Mouse (Mus musculus): ENCODE measurements around the gene Fbxw11.
A peak's percentile ranks its signal among the peaks of the same experiment; 100 is the strongest.
"Not testable (repeated sequence)": the region's sequence is repeated elsewhere in the genome, so short reads cannot be mapped to it uniquely, and the experiment has no call there.

Fbxw11 gene

DNA sequence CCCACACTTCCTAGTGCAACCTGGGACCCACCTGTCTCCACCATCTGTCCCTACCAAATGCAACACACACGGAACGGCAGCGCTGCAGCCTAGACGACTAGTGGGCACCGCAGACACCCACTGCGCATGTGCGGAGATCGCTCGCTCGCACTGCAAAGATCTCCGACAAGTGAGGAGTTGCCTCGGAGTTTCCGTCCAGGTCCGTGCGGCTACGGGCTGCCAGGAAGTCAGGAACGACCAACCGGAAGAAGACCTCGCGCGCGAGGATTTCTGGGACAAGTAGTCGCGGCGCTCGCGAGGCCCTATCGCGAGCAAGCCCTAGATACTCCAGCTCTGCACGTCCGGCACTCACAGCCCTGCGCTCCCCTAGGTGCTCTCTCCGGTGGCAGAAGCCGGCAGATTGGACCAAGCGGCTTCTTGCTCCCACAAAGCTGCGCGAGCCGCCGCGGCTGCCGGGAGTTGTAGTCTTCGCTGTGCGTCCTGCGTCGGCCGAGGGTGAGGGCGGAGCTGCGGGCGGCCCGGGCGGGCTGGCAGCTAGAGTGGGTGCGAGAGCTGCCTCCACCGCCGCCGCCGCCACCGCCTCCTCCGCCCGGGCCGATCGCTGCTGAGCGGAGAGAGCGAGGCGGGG, at the start of gene Fbxw11:
Gene Fbxw11, plus strand, starts transcription at position 476 of the 628 bp plus-strand sequence.
- DNase-seq (ENCODE audit: low read depth, low spot score), result peak; percentile 97

DNA sequence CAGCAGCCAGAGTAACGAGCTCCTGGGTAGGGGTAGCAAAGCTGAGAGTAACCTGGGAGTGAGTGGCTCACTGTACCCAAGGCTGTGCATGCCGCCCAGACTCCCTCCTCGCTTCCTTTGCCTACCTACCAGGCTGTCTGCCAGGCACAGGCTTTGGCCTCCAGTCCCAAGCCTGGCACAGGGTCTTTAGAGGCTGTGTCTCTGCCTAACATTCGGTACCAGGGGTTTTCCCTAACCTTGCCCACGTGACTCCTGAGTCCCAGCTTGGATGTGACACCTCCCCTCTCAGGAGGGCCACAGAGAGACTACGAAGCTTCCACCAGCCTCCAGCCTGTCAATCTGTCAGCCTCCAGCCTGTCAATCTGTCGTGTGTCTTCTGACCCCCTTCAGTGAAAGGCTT, 49.4 kb upstream of the Fbxw11 start:
- no peak for DNase-seq (ENCODE audit: low read depth, low spot score)

DNA sequence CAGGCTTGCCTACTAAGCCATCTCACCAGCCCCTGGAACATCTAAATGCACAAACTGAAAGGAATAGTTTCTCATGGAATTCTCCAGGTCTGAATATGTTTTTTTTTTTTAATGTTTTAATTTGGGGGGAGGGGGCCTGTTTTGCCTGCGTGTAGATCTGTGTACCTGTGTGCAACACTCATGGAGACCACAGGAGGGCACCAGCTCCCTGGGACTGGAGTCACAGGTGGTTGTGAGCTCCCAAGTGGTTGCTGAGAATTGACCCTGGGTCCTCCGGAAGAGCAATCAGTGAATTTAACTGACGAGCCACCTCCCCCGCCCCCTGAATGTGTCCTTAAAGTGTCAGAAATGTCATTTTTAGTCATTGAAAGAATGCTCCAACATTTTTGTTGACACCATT, 48.4 kb upstream of the Fbxw11 start:
- peak; percentile 39 for DNase-seq (ENCODE audit: low read depth, low spot score)

DNA sequence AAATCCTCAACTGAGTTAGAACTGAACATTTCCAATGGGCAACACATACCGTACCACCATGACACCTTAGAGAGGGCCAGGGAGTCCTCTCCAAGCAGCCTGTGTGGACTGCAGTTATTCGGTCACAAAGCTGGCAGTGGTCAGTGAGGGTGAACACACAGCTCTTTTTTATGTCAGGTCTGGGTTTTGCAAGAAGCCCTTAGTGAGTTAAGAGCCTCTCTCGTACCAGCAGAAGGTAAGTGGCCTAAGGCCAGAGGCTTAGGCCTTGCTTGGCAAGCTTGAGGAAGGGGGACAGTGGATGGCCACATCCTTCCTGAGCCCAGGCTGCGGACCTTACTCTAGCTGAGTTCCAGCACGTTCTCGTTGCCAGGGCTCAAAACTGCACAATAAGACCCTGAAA, 42.2 kb upstream of the Fbxw11 start:
- no peak for DNase-seq (ENCODE audit: low read depth, low spot score)

DNA sequence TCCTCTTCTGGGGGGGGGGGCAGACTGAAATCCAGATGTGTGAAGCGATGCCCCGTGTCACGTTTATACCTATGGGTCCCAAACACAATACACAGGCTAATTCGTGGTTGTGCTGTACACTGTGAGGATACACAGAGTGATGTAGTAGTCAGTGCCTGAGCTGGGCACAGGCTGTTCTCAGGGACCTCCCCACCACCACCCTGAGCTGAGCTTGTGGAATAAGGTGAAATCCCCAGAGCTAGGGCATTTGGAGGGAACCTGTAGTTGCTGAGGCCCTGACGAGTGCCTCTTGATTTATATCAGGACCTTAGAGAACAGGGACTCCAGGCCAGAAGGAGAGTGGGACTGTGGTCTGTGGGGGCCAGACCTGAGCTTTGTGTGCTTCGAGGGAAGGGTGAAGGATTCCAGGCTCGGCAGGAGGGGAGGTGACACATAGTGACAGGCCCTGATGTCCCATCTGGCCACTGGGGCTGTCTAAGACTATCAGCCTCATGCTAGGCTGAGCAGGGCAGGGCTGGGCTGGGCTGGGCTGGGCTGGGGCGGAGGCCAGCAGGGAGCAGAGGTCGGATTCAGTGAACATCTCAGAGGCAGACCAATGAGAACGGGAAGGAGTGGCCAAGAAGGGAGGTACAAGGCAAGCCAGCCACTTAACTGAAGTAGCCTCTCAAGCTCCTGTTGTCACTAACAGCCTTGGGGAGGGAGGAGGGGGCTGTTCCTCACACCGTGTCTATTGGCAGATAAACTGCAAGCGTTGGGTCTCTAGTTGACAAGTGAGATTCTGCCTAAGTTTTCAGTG, 40.8 kb upstream of the Fbxw11 start:
- DNase-seq (ENCODE audit: low read depth, low spot score), result no peak

DNA sequence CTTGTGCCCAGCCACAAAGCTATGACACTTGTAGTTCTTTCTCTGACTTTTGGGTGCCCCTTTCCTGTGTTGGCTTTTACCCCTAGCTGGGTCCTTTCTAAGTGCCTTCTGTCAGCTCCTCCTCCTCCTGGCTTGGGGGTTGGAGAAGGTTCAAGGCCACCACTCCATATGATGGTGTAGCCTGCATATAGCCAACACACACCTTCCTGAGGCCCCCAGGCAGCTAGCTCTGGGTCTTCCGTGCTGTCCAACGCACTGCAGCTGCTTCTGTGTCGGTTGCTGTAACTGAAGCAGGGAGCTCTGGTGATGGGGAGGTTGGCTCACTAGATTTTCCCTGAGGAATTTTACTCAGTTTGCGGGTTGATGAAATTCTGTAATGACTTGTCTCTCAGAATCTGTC, 37.9 kb upstream of the Fbxw11 start:
- DNase-seq (ENCODE audit: low read depth, low spot score), result no peak

DNA sequence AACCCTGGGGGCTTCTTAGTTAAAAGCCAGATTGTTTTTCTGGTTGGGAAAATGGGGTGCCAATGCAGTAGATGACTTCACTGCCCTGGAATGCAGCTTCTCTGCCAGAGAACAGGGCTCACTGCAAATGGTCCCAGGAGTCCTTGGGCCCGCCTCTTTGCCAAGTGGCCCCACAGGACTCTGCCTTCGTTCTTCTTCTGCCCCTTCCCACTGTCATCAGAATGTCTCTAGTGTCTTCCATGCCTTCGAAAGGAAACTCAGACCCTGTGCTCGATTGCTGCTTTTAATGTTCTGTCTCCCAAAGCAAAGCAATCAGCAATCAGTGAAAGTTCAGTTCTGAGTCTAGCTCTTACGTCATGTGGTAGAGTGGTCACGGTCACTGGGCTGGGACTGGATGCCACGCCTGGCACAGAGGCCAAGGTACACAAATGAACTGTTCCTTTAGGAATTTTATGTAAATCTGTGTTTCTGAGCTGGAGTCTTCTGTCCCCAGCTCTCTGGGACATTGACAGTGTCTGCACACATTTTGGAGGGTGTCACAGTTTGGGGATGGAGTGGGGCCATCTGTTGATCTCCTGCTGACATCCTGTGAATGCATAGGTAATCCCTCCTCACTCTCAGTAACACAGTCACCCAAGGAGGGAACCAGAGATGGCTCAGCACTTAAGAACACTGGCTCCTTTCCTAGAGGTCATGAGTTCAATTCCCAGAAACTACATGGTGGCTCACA, 37.2 kb upstream of the Fbxw11 start:
- DNase-seq (ENCODE audit: low read depth, low spot score), result no peak

DNA sequence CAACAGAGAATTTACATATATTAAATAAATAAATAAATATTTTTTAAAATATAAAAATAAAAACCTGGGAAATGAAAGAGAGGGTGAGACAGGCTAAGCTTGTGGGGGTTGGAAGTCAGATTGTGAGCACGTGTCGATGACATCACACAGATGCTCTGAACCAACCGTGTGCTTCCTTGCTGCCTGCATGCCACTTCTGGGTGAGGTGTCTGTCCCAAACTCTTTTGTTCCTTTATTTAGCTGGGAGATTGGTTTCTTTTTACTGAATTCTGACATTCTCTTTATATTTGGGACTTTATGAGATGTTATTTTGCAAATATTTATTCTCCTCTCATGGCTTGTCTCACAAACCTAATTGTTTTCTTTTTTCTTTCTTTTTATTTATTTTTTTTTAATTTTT, 36.6 kb upstream of the Fbxw11 start:
- DNase-seq (ENCODE audit: low read depth, low spot score), result no peak

DNA sequence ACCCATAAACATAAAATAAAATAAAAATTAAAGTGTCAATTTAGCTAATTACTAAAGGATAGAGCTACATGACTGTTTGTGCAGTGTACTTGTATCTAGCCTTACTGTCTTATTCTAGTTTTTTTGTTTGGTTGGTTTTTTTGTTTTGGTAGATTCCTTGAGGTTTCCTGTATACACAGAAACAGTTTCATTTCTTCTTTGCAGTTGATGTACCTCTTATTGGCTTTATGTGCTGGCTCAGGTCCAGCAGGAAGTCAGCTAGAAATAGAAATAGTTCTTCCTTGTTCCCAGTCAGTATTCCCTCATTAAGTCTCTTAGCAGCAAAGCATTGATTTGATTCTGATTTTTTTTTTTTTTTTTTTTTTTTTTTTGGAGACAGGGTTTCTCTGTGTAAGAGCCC, 35.2 kb upstream of the Fbxw11 start:
- DNase-seq (ENCODE audit: low read depth, low spot score), result no peak

DNA sequence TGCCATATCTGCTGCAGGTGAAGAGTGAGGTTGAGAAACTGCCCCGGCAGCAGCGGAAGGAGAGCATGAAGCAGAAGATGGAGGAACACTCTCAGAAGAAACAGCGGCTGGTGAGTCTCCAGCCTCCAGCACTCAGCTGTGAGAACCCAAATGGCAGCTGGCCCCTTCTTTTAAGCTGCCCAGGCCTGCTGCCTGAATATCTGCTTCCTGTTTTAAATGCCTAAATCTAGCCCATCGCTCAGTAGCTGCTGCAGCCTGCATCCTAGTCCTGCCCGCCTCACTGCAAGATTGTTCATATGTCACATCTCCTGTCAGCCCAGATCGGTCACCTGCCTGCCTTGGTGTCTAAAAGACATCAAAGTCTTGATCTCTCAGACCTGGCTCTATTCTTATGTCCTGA, 31.9 kb upstream of the Fbxw11 start:
- no peak for DNase-seq (ENCODE audit: low read depth, low spot score)

DNA sequence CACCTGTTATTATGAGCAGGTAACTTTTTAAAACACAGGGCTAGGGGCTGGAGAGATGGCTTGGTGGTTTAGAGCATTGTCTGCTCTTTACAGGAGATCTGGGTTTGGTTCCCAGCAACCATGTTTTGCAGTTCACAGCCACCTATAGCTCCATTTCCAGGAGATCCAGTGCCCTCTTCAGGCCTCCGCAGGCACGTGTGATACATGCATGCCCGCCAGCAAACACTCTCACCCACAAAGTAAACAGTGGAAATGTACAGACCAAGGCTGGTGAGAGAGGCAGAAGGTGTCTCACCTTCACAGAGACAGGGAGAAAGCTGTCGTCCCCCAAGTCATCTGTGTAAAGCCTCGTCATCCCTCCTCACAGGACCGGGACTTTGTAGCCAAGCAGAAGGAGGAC, 30.2 kb upstream of the Fbxw11 start:
- no peak for DNase-seq (ENCODE audit: low read depth, low spot score)

DNA sequence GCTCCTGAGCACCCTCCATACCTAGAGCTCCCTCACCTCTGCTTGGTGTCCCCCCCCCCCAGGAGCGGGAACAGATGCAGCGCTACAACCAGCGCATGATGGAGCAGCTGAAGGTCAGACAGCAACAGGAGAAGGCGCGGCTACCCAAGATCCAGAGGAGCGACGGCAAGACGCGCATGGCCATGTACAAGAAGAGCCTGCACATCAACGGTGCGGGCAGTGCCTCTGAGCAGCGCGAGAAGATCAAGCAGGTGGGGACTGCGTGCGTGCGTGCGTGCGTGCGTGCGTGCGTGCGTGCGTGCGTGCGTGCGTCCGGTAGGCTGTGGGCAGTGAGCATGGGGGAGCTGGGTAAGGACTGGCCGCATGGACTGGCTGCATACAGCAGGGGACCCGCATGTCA, 28.1 kb upstream of the Fbxw11 start:
- no peak for DNase-seq (ENCODE audit: low read depth, low spot score)

DNA sequence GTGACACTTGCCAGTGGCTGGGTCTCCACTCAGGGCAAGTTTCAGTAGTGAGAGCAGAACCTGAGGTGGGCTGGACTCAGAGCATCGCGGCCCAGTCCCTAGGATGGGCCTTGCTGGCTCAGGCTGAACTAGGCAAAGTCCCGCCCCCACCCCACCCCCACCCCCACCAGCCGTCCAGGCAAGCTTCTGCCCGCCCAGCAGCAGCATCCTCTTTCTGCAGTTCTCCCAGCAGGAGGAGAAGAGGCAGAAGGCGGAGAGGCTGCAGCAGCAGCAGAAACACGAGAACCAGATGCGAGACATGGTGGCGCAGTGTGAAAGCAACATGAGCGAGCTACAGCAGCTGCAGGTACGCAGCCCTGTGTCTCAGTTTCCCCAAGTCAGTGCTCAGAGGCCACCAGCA, 27.0 kb upstream of the Fbxw11 start:
- DNase-seq (ENCODE audit: low read depth, low spot score), result no peak

DNA sequence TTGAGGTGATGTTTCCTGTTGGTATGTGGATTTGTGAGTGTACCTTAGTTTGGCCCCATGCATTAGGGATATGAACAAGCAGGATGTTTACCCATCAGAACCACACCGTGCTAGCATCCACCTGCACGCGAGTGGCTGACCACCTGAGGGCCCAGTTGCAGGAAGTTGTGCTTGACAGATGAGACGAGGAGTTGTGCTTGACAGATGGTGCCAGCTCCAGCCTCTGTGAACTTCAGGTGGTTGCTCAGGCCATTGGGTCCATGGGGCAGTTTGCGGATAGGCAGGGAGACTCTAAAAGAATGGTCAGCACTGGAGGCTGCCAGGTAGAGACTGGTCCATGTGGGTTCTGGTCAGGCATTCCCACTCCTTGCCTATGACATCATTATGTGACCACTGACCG, 26.4 kb upstream of the Fbxw11 start:
- DNase-seq (ENCODE audit: low read depth, low spot score), result no peak

DNA sequence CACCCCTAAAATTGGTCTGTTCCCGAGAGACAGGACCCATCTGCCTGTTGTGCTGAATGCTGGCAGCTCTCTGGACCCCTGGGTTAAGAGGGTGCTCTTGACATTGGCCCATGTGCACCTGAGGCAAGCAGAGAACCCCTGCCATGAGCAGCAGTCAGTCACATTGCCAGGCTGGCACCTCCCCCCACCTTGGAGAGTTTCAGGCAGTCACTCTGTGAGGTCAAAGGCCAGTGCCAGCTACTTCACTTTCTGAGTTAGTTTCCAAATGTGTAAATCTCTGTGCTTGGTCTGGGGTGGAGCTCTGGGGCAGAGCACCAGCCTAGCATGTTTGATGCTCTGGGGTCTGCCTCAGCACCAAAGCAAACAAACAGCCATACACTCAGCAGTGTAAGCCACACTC, 24.5 kb upstream of the Fbxw11 start:
- DNase-seq (ENCODE audit: low read depth, low spot score), result no peak

DNA sequence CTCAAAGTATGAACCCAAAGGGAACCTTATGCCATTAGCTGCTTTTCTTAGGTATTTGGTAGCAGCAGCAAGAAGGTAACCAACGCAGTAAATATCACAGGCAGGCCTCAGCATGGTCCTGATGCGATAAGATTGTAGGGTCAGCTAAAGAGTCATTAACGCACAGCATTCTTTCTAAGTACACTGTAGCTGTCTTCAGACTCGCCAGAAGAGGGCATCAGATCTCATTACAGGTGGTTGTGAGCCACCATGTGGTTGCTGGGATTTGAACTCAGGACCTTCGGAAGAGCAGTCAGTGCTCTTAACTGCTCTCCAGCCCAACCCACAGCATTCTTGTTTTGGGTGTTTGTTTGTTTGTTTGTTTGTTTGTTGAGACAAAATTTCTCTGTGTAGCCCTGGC, 23.9 kb upstream of the Fbxw11 start:
- DNase-seq (ENCODE audit: low read depth, low spot score), result not testable (repeated sequence)

DNA sequence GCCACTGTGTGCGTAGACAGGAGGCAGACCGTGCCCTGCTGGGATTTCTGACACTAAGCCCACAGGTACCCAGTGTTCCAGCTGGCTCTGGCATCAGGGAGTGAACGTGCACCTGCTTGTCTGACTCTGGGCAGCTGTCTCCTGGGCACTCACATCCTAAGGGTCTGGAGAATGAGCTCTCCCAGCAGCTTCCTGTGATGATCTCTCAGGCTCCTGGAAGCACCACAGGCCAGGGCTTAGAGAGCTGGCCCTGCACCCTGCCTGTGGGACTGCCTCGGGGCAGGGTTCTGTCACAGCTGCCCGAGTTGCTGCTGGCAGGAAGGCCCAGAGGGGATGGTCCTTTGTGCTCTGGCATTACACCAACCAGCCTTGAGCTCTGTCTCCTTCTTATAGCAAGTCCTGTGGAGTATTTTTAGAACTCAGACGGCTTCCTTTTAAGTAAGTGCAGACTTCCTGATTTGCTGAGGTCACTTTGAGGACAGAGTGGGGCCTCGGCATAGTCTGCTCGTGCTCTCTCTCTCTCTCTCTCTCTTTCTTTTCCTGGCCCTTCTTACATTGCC, 23.2 kb upstream of the Fbxw11 start:
- peak; percentile 33 for DNase-seq (ENCODE audit: low read depth, low spot score)

DNA sequence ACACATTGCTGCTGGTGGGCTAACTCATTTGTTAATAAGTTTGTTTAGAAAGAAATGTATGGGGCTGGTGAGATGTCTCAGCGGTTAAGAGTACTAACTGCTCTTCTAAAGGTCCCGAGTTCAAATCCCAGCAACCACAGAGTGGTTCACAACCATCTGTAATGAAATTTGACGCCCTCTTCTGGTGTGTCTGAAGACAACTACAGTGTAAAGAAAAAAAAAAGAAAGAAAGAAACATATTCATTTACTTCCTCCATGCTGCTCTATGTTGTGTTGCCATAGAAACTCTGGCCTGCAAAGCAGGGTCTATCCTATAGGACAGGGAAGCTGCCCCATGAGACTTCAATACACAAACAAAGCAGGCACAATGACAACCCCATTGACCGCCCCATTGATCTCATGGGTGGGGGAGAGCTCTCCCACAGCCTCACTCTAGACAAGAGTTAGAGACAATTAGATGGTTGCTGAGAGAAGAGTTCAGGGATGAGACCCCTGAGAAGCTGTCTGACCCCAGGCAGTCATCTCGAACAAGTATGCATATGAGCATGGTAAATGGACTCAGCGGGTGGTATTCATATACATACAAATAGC, 22.6 kb upstream of the Fbxw11 start:
- no peak for DNase-seq (ENCODE audit: low read depth, low spot score)

DNA sequence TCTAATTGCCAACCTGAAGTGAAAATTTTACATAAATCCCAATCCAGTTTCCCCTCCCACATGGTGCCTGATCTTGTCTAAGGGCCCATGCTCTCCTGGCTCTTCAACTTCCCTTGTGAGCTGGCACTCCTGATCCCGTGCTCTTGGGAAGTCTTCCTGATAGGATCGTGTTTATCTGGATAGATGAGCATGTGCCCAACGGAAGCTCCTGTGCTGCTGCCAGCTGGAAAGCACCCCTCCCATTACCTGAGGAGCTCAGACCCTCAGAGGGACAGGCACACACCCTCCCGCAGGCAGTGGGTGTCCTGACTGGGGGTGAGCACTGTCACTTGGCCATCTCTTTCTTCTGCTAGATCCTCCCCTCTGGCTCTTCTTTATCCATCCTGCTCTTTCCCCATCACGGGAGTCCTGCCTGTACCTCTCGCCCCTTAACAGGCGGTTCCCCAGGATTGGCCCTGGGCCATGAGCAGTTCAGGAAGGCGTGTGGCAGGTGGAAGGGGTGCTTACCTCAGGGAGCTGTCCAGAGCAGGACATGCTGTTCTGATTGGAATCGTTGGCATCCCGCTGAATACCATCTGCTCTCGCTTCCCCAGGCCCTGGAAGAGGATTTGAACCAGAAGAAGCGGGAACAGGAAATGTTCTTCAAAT, 20.6 kb upstream of the Fbxw11 start:
- no peak for DNase-seq (ENCODE audit: low read depth, low spot score)

DNA sequence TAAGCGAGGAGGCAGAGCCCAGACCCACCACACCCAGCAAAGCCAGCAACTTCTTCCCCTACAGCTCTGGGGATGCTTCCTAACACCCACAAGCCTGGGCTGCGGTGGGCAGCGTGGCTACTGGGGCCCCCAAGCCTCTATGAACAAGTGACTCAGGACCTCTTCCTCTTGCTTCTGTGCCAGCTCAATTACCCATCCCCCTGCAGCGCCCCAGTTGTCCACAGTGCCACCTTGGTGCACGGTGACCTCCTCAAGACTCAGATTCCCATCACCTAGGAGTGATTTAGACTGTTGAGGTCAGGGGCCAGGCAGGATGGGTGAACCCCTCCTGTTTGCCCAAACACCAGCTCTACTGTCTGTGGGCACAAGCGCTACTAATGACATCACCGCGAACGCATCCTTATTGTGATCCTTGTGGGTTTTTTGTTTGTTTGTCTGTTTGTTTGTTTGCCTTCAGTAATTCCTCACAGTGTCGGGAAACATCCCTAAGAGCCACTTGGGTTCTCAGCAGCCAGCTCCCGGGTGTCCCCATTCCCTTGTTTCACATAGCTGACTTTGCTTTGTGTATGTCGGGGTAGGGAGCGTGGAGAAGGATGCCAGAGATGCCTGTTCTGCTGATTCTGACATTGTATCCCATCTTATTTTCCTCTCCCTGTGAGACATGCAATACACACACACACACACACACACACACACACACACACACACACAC, 19.9 kb upstream of the Fbxw11 start:
- DNase-seq (ENCODE audit: low read depth, low spot score), result no peak

DNA sequence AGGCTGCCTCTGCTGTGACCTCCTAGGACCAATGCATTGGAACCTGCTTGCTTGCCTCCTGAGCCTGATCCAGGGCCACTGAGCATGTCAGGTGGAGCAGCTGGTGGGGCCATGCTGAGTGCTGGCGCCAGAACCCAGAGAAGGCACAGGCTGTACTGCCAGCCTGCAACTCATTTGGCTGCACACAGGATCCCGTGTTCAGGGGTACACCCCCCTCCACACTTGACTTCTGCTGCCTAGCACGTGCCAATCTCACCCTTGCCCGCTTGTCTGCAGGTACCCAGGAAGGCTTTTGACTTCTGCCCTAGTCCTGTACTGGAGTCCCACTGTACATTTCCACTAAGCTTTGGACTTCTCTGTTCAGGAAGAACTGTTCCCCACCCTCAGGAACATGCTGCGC, 19.3 kb upstream of the Fbxw11 start:
- no peak for DNase-seq (ENCODE audit: low read depth, low spot score)
